Mouse (Mus musculus): ENCODE data around the gene Dpysl4. TPM values are rescaled to one million over a fixed set of nuclear protein-coding genes. Genes with fewer than 3 reads are reported as not detected.

Dpysl4 gene
- polyA plus RNA-seq, 1 experiment from 2014 or later, result 231 TPM

- ATAC-seq (ENCODE audit: low FRiP score) (peak; percentile 75), DNase-seq (ENCODE audit: low spot score) (peak; percentile 63)
- Histone ChIP-seq H3K27me3 (ENCODE audit: control insufficient read depth, insufficient read depth, low read length) (no peaks in the 10 kb centered on the region), H3K4me2 (replicated peaks; ENCODE audit: low read depth, low read length) (no peak overlapping the region), H3K9ac (ENCODE audit: low read depth, low read length) (no peak overlapping the region), H3K36me3 (ENCODE audit: control insufficient read depth, insufficient read depth, low read length) (no peaks in the 10 kb centered on the region), H3K9me3 (ENCODE audit: control insufficient read depth, low read length) (no peaks in the 10 kb centered on the region), H3K4me3 (ENCODE audit: low read depth, low read length) (no peak overlapping the region), H3K27ac (ENCODE audit: low read depth, low read length) (no peak overlapping the region), H3K4me1 (replicated peaks; ENCODE audit: control insufficient read depth, insufficient read depth, low read length) (no peaks in the 10 kb centered on the region)
- 64% methylated on average over 10 of the region's 10 CpGs for WGBS
These were observed 18.2 kb downstream of the Dpysl4 start for GRCm38 (mm10) chr7:139103960-139104381.

GRCm38 (mm10) chr7:139105076-139105475 is 19.3 kb downstream of the Dpysl4 start:
- Histone ChIP-seq H3K36me3 (ENCODE audit: control insufficient read depth, insufficient read depth, low read length) (no peaks in the 10 kb centered on the region), H3K9ac (ENCODE audit: low read depth, low read length) (no peak overlapping the region), H3K27me3 (ENCODE audit: control insufficient read depth, insufficient read depth, low read length) (no peaks in the 10 kb centered on the region), H3K4me3 (ENCODE audit: low read depth, low read length) (no peak overlapping the region), H3K4me1 (replicated peaks; ENCODE audit: control insufficient read depth, insufficient read depth, low read length) (no peaks in the 10 kb centered on the region), H3K4me2 (replicated peaks; ENCODE audit: low read depth, low read length) (no peak overlapping the region), H3K9me3 (ENCODE audit: control insufficient read depth, low read length) (no peaks in the 10 kb centered on the region), H3K27ac (ENCODE audit: low read depth, low read length) (no peak overlapping the region)
- DNase-seq (ENCODE audit: low spot score) (no peak), ATAC-seq (ENCODE audit: low FRiP score) (no peak)
- WGBS, result 81% methylated on average over 5 of the region's 5 CpGs

GRCm38 (mm10) chr7:139105705-139106104 is 19.9 kb downstream of the Dpysl4 start:
- H3K9ac ChIP-seq (ENCODE audit: low read depth, low read length), result no peak overlapping the region
- WGBS, result 88% methylated on average over 7 of the region's 7 CpGs
- H3K27ac ChIP-seq (ENCODE audit: low read depth, low read length), result no peak overlapping the region
- H3K36me3 ChIP-seq (ENCODE audit: control insufficient read depth, insufficient read depth, low read length), result no peaks in the 10 kb centered on the region
- H3K9me3 ChIP-seq (ENCODE audit: control insufficient read depth, low read length), result no peaks in the 10 kb centered on the region
- H3K27me3 ChIP-seq (ENCODE audit: control insufficient read depth, insufficient read depth, low read length), result no peaks in the 10 kb centered on the region
- ATAC-seq (ENCODE audit: low FRiP score) (no peak), DNase-seq (ENCODE audit: low spot score) (no peak)
- H3K4me2 ChIP-seq (replicated peaks; ENCODE audit: low read depth, low read length), result no peak overlapping the region
- H3K4me1 ChIP-seq (replicated peaks; ENCODE audit: control insufficient read depth, insufficient read depth, low read length), result no peaks in the 10 kb centered on the region
- no peak overlapping the region for H3K4me3 ChIP-seq (ENCODE audit: low read depth, low read length)

GRCm38 (mm10) chr7:139107908-139108650 is 22.3 kb downstream of the Dpysl4 start:
- H3K9me3 ChIP-seq (ENCODE audit: control insufficient read depth, low read length), result no peaks in the 10 kb centered on the region
- no peaks in the 10 kb centered on the region for H3K4me1 ChIP-seq (replicated peaks; ENCODE audit: control insufficient read depth, insufficient read depth, low read length)
- no peak overlapping the region for H3K27ac ChIP-seq (ENCODE audit: low read depth, low read length)
- ATAC-seq (ENCODE audit: low FRiP score) (no peak), DNase-seq (ENCODE audit: low spot score) (no peak)
- no peak overlapping the region for H3K4me2 ChIP-seq (replicated peaks; ENCODE audit: low read depth, low read length)
- H3K4me3 ChIP-seq (ENCODE audit: low read depth, low read length), result no peak overlapping the region
- H3K27me3 ChIP-seq (ENCODE audit: control insufficient read depth, insufficient read depth, low read length), result no peaks in the 10 kb centered on the region
- no peaks in the 10 kb centered on the region for H3K36me3 ChIP-seq (ENCODE audit: control insufficient read depth, insufficient read depth, low read length)
- WGBS, result 86% methylated on average over 9 of the region's 9 CpGs
- H3K9ac ChIP-seq (ENCODE audit: low read depth, low read length), result no peak overlapping the region

- ATAC-seq (ENCODE audit: low FRiP score) (peak; percentile 66; the same call in 1 of the 2 replicates), DNase-seq (ENCODE audit: low spot score) (peak; percentile 90)
- no peak overlapping the region for H3K9ac ChIP-seq (ENCODE audit: low read depth, low read length)
- H3K4me2 ChIP-seq (replicated peaks; ENCODE audit: low read depth, low read length), result no peak overlapping the region
- no peaks in the 10 kb centered on the region for H3K4me1 ChIP-seq (replicated peaks; ENCODE audit: control insufficient read depth, insufficient read depth, low read length)
- no peak overlapping the region for H3K27ac ChIP-seq (ENCODE audit: low read depth, low read length)
- no peaks in the 10 kb centered on the region for H3K27me3 ChIP-seq (ENCODE audit: control insufficient read depth, insufficient read depth, low read length)
- 49% methylated on average over 13 of the region's 13 CpGs for WGBS
- no peaks in the 10 kb centered on the region for H3K9me3 ChIP-seq (ENCODE audit: control insufficient read depth, low read length)
- H3K36me3 ChIP-seq (ENCODE audit: control insufficient read depth, insufficient read depth, low read length), result no peaks in the 10 kb centered on the region
- H3K4me3 ChIP-seq (ENCODE audit: low read depth, low read length), result no peak overlapping the region
These were observed 33.5 kb downstream of the Dpysl4 start for GRCm38 (mm10) chr7:139119152-139119774.

GRCm38 (mm10) chr7:139119775-139120153 is 34.0 kb downstream of the Dpysl4 start:
- WGBS, result 56% methylated on average over 2 of the region's 2 CpGs
- Histone ChIP-seq H3K9ac (ENCODE audit: low read depth, low read length) (no peak overlapping the region), H3K4me3 (ENCODE audit: low read depth, low read length) (no peak overlapping the region), H3K4me2 (replicated peaks; ENCODE audit: low read depth, low read length) (no peak overlapping the region), H3K27ac (ENCODE audit: low read depth, low read length) (no peak overlapping the region), H3K27me3 (ENCODE audit: control insufficient read depth, insufficient read depth, low read length) (no peaks in the 10 kb centered on the region), H3K9me3 (ENCODE audit: control insufficient read depth, low read length) (no peaks in the 10 kb centered on the region), H3K4me1 (replicated peaks; ENCODE audit: control insufficient read depth, insufficient read depth, low read length) (no peaks in the 10 kb centered on the region), H3K36me3 (ENCODE audit: control insufficient read depth, insufficient read depth, low read length) (no peaks in the 10 kb centered on the region)
- DNase-seq (ENCODE audit: low spot score), result no peak
- peak; percentile 12; the same call in 1 of the 2 replicates for ATAC-seq (ENCODE audit: low FRiP score)

GRCm38 (mm10) chr7:139125881-139126280 is 40.1 kb downstream of the Dpysl4 start:
- Histone ChIP-seq H3K4me3 (ENCODE audit: low read depth, low read length) (no peak overlapping the region), H3K4me1 (replicated peaks; ENCODE audit: control insufficient read depth, insufficient read depth, low read length) (peaks cover 4% of the 10 kb centered on the region), H3K36me3 (ENCODE audit: control insufficient read depth, insufficient read depth, low read length) (no peaks in the 10 kb centered on the region), H3K9ac (ENCODE audit: low read depth, low read length) (no peak overlapping the region), H3K9me3 (ENCODE audit: control insufficient read depth, low read length) (no peaks in the 10 kb centered on the region), H3K27ac (ENCODE audit: low read depth, low read length) (no peak overlapping the region), H3K4me2 (replicated peaks; ENCODE audit: low read depth, low read length) (no peak overlapping the region), H3K27me3 (ENCODE audit: control insufficient read depth, insufficient read depth, low read length) (no peaks in the 10 kb centered on the region)
- ATAC-seq (ENCODE audit: low FRiP score), result no peak
- WGBS, result 97% methylated on average over 4 of the region's 4 CpGs
- DNase-seq (ENCODE audit: low spot score), result no peak

GRCm38 (mm10) chr7:139126549-139126948 is 40.7 kb downstream of the Dpysl4 start:
- ATAC-seq (ENCODE audit: low FRiP score) (no peak), DNase-seq (ENCODE audit: low spot score) (no peak)
- no peaks in the 10 kb centered on the region for H3K9me3 ChIP-seq (ENCODE audit: control insufficient read depth, low read length)
- H3K4me2 ChIP-seq (replicated peaks; ENCODE audit: low read depth, low read length), result no peak overlapping the region
- WGBS, result 80% methylated on average over 7 of the region's 7 CpGs
- no peaks in the 10 kb centered on the region for H3K27me3 ChIP-seq (ENCODE audit: control insufficient read depth, insufficient read depth, low read length)
- no peaks in the 10 kb centered on the region for H3K36me3 ChIP-seq (ENCODE audit: control insufficient read depth, insufficient read depth, low read length)
- H3K4me1 ChIP-seq (replicated peaks; ENCODE audit: control insufficient read depth, insufficient read depth, low read length), result peaks cover 4% of the 10 kb centered on the region
- no peak overlapping the region for H3K27ac ChIP-seq (ENCODE audit: low read depth, low read length)
- H3K4me3 ChIP-seq (ENCODE audit: low read depth, low read length), result no peak overlapping the region
- no peak overlapping the region for H3K9ac ChIP-seq (ENCODE audit: low read depth, low read length)

GRCm38 (mm10) chr7:139128994-139129393 is 43.2 kb downstream of the Dpysl4 start:
- Histone ChIP-seq H3K9me3 (ENCODE audit: control insufficient read depth, low read length) (no peaks in the 10 kb centered on the region), H3K4me1 (replicated peaks; ENCODE audit: control insufficient read depth, insufficient read depth, low read length) (peaks cover 4% of the 10 kb centered on the region), H3K4me3 (ENCODE audit: low read depth, low read length) (no peak overlapping the region), H3K36me3 (ENCODE audit: control insufficient read depth, insufficient read depth, low read length) (no peaks in the 10 kb centered on the region), H3K4me2 (replicated peaks; ENCODE audit: low read depth, low read length) (no peak overlapping the region), H3K9ac (ENCODE audit: low read depth, low read length) (no peak overlapping the region), H3K27me3 (ENCODE audit: control insufficient read depth, insufficient read depth, low read length) (no peaks in the 10 kb centered on the region), H3K27ac (ENCODE audit: low read depth, low read length) (no peak overlapping the region)
- DNase-seq (ENCODE audit: low spot score) (no peak), ATAC-seq (ENCODE audit: low FRiP score) (no peak)
- 80% methylated on average over 4 of the region's 4 CpGs for WGBS
